Mouse (Mus musculus): ENCODE data around the gene Fbxl7. TPM values are rescaled to one million over a fixed set of nuclear protein-coding genes. Genes with fewer than 3 reads are reported as not detected.
"Not testable (repeated sequence)": the region's sequence is repeated elsewhere in the genome, so short reads cannot be mapped to it uniquely, and the experiment has no call there.

Fbxl7 gene
- polyA plus RNA-seq, 1 experiment from 2014 or later: 13.7 TPM

- no peaks in the 10 kb centered on the region for H3K4me1 ChIP-seq (replicated peaks; ENCODE audit: control insufficient read depth, insufficient read depth, low read length)
- peaks cover 3% of the 10 kb centered on the region; the same call in 1 of the 2 replicates for H3K36me3 ChIP-seq (ENCODE audit: control insufficient read depth, insufficient read depth, low read length)
- no peak overlapping the region for H3K4me3 ChIP-seq (ENCODE audit: low read length)
- H3K9me3 ChIP-seq (ENCODE audit: control insufficient read depth, low read length): no peaks in the 10 kb centered on the region
- H3K27ac ChIP-seq (ENCODE audit: low read length): no peak overlapping the region
- no peak overlapping the region for H3K4me2 ChIP-seq (ENCODE audit: low read depth, low read length)
- no peaks in the 10 kb centered on the region for H3K27me3 ChIP-seq (ENCODE audit: control insufficient read depth, insufficient read depth, low read depth, low read length)
- ATAC-seq (ENCODE audit: low read depth): no peak
- H3K9ac ChIP-seq (ENCODE audit: low read length): no peak overlapping the region
- 48% methylated on average over 6 of the region's 6 CpGs for WGBS
Measured at GRCm38 (mm10) chr15:26787148-26787547, 108.2 kb downstream of the Fbxl7 start.

- 91% methylated on average over 3 of the region's 3 CpGs for WGBS
- ATAC-seq (ENCODE audit: low read depth): no peak
- H3K27ac ChIP-seq (ENCODE audit: low read length): no peak overlapping the region
- 0 out of 2 replicates have a peak, but pooled peaks cover 2% of the 10 kb centered on the region for H3K4me1 ChIP-seq (replicated peaks; ENCODE audit: control insufficient read depth, insufficient read depth, low read length)
- H3K4me3 ChIP-seq (ENCODE audit: low read length): no peak overlapping the region
- H3K27me3 ChIP-seq (ENCODE audit: control insufficient read depth, insufficient read depth, low read depth, low read length): no peaks in the 10 kb centered on the region
- H3K9ac ChIP-seq (ENCODE audit: low read length): no peak overlapping the region
- H3K36me3 ChIP-seq (ENCODE audit: control insufficient read depth, insufficient read depth, low read length): no peaks in the 10 kb centered on the region
- no peaks in the 10 kb centered on the region for H3K9me3 ChIP-seq (ENCODE audit: control insufficient read depth, low read length)
- no peak overlapping the region for H3K4me2 ChIP-seq (ENCODE audit: low read depth, low read length)
Measured at GRCm38 (mm10) chr15:26780557-26780956, 114.8 kb downstream of the Fbxl7 start.

DNA sequence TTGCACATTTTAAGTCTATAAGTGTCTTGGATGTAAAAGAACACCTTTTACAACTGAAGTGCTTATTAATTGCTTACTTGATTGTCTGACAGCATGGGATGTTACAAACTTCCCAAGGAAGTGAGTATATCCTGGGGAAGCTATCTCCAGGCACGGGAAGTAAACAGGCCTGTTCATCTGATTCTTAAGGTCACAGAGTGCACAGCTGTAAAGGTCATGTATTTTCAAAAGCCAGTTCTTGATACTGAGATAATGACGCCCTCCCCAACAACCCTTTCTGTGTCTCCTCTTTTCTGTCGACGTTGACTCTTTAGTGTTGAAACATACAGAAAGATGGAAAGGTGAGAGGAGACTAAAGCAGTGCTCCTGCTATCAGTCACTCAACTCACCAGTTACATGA, 116.3 kb downstream of the Fbxl7 start:
- no peak for ATAC-seq (ENCODE audit: low read depth)
- 40% methylated on average over 4 of the region's 4 CpGs for WGBS
- H3K27me3 ChIP-seq (ENCODE audit: control insufficient read depth, insufficient read depth, low read depth, low read length): no peaks in the 10 kb centered on the region
- H3K9ac ChIP-seq (ENCODE audit: low read length): no peak overlapping the region
- H3K27ac ChIP-seq (ENCODE audit: low read length): no peak overlapping the region
- H3K4me2 ChIP-seq (ENCODE audit: low read depth, low read length): no peak overlapping the region
- H3K36me3 ChIP-seq (ENCODE audit: control insufficient read depth, insufficient read depth, low read length): no peaks in the 10 kb centered on the region
- 0 out of 2 replicates have a peak, but pooled peaks cover 2% of the 10 kb centered on the region for H3K4me1 ChIP-seq (replicated peaks; ENCODE audit: control insufficient read depth, insufficient read depth, low read length)
- H3K9me3 ChIP-seq (ENCODE audit: control insufficient read depth, low read length): no peaks in the 10 kb centered on the region
- H3K4me3 ChIP-seq (ENCODE audit: low read length): no peak overlapping the region

GRCm38 (mm10) chr15:26775720-26776119, 119.7 kb downstream of the Fbxl7 start:
- Histone ChIP-seq H3K36me3 (ENCODE audit: control insufficient read depth, insufficient read depth, low read length) (no peaks in the 10 kb centered on the region), H3K4me1 (replicated peaks; ENCODE audit: control insufficient read depth, insufficient read depth, low read length) (0 out of 2 replicates have a peak, but pooled peaks cover 2% of the 10 kb centered on the region), H3K27ac (ENCODE audit: low read length) (no peak overlapping the region), H3K4me2 (ENCODE audit: low read depth, low read length) (no peak overlapping the region), H3K9me3 (ENCODE audit: control insufficient read depth, low read length) (no peaks in the 10 kb centered on the region), H3K27me3 (ENCODE audit: control insufficient read depth, insufficient read depth, low read depth, low read length) (no peaks in the 10 kb centered on the region), H3K9ac (ENCODE audit: low read length) (no peak overlapping the region), H3K4me3 (ENCODE audit: low read length) (no peak overlapping the region)
- no peak for ATAC-seq (ENCODE audit: low read depth)

GRCm38 (mm10) chr15:26774895-26775294, 120.5 kb downstream of the Fbxl7 start:
- Histone ChIP-seq H3K9me3 (ENCODE audit: control insufficient read depth, low read length) (no peaks in the 10 kb centered on the region), H3K4me2 (ENCODE audit: low read depth, low read length) (no peak overlapping the region), H3K4me1 (replicated peaks; ENCODE audit: control insufficient read depth, insufficient read depth, low read length) (peaks cover 2% of the 10 kb centered on the region; the same call in 1 of the 2 replicates), H3K9ac (ENCODE audit: low read length) (no peak overlapping the region), H3K4me3 (ENCODE audit: low read length) (no peak overlapping the region), H3K27me3 (ENCODE audit: control insufficient read depth, insufficient read depth, low read depth, low read length) (no peaks in the 10 kb centered on the region), H3K27ac (ENCODE audit: low read length) (no peak overlapping the region), H3K36me3 (ENCODE audit: control insufficient read depth, insufficient read depth, low read length) (no peaks in the 10 kb centered on the region)
- WGBS: 91% methylated on average over 2 of the region's 2 CpGs
- no peak for ATAC-seq (ENCODE audit: low read depth)

DNA sequence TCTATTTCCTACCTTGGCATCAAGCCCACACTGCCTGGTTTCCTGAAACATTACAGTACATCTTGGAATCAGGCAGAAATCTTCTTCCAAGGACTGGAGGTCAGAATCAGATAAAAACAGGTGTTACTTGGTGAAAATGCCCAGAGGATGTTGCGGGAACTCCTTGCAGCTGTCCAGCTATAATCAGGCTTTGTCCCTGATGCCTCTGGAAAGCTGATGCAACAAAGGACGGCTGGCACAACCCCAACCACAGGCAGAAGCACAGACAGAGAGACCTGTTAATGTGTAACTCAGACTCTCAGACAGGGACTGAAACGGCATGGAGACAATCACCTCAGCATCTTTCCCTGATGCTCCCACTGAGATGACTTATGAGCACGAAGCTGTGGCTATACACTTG, 133.7 kb downstream of the Fbxl7 start:
- 49% methylated on average over 4 of the region's 4 CpGs for WGBS
- Histone ChIP-seq H3K27ac (ENCODE audit: low read length) (no peak overlapping the region), H3K4me3 (ENCODE audit: low read length) (no peak overlapping the region), H3K9me3 (ENCODE audit: control insufficient read depth, low read length) (no peaks in the 10 kb centered on the region), H3K36me3 (ENCODE audit: control insufficient read depth, insufficient read depth, low read length) (no peaks in the 10 kb centered on the region), H3K9ac (ENCODE audit: low read length) (no peak overlapping the region), H3K27me3 (ENCODE audit: control insufficient read depth, insufficient read depth, low read depth, low read length) (no peaks in the 10 kb centered on the region), H3K4me1 (replicated peaks; ENCODE audit: control insufficient read depth, insufficient read depth, low read length) (no peaks in the 10 kb centered on the region), H3K4me2 (ENCODE audit: low read depth, low read length) (no peak overlapping the region)
- no peak for ATAC-seq (ENCODE audit: low read depth)

GRCm38 (mm10) chr15:26748484-26748883, 146.9 kb downstream of the Fbxl7 start:
- H3K36me3 ChIP-seq (ENCODE audit: control insufficient read depth, insufficient read depth, low read length): no peaks in the 10 kb centered on the region
- no peaks in the 10 kb centered on the region for H3K27me3 ChIP-seq (ENCODE audit: control insufficient read depth, insufficient read depth, low read depth, low read length)
- H3K4me2 ChIP-seq (ENCODE audit: low read depth, low read length): no peak overlapping the region
- ATAC-seq (ENCODE audit: low read depth): no peak
- H3K9ac ChIP-seq (ENCODE audit: low read length): no peak overlapping the region
- no peaks in the 10 kb centered on the region for H3K4me1 ChIP-seq (replicated peaks; ENCODE audit: control insufficient read depth, insufficient read depth, low read length)
- WGBS: 95% methylated on average over 3 of the region's 3 CpGs
- H3K4me3 ChIP-seq (ENCODE audit: low read length): no peak overlapping the region
- H3K9me3 ChIP-seq (ENCODE audit: control insufficient read depth, low read length): no peaks in the 10 kb centered on the region
- H3K27ac ChIP-seq (ENCODE audit: low read length): no peak overlapping the region

DNA sequence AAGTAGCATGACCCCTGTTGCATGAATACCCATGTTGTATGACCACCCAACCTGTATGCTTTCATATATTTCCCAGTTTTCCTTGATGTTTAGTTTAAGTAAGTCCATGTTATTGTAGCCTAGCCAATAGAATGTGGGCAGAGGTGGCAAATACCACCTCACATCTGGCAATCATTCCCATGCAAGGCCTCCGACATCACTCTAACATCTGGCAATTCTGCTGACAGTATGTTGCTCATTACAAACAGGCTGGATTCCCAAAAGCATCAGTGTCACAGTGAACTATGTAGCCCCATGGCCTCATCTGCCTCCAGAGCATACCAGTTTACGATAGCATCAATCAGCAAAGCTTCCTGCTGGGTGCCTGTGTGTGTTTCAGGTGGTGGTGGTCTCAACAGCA, 163.0 kb downstream of the Fbxl7 start:
- no peak overlapping the region for H3K4me2 ChIP-seq (ENCODE audit: low read depth, low read length)
- WGBS: 64% methylated on average over 2 of the region's 2 CpGs
- H3K9me3 ChIP-seq (ENCODE audit: control insufficient read depth, low read length): no peaks in the 10 kb centered on the region
- H3K27ac ChIP-seq (ENCODE audit: low read length): no peak overlapping the region
- H3K27me3 ChIP-seq (ENCODE audit: control insufficient read depth, insufficient read depth, low read depth, low read length): no peaks in the 10 kb centered on the region
- H3K4me3 ChIP-seq (ENCODE audit: low read length): no peak overlapping the region
- H3K4me1 ChIP-seq (replicated peaks; ENCODE audit: control insufficient read depth, insufficient read depth, low read length): no peaks in the 10 kb centered on the region
- no peak overlapping the region for H3K9ac ChIP-seq (ENCODE audit: low read length)
- ATAC-seq (ENCODE audit: low read depth): no peak
- H3K36me3 ChIP-seq (ENCODE audit: control insufficient read depth, insufficient read depth, low read length): no peaks in the 10 kb centered on the region

- Histone ChIP-seq H3K4me3 (ENCODE audit: low read length) (no peak overlapping the region), H3K9ac (ENCODE audit: low read length) (no peak overlapping the region)
- 36% methylated on average over 2 of the region's 2 CpGs for WGBS
Measured at GRCm38 (mm10) chr15:26730760-26731159, 164.6 kb downstream of the Fbxl7 start.

GRCm38 (mm10) chr15:26729341-26729740, 166.0 kb downstream of the Fbxl7 start:
- not testable (repeated sequence) for H3K9ac ChIP-seq (ENCODE audit: low read length); H3K36me3 ChIP-seq (ENCODE audit: control insufficient read depth, insufficient read depth, low read length); ATAC-seq (ENCODE audit: low read depth); H3K4me1 ChIP-seq (replicated peaks; ENCODE audit: control insufficient read depth, insufficient read depth, low read length); H3K27me3 ChIP-seq (ENCODE audit: control insufficient read depth, insufficient read depth, low read depth, low read length); H3K27ac ChIP-seq (ENCODE audit: low read length); H3K4me2 ChIP-seq (ENCODE audit: low read depth, low read length); H3K9me3 ChIP-seq (ENCODE audit: control insufficient read depth, low read length); H3K4me3 ChIP-seq (ENCODE audit: low read length)
- 76% methylated on average over 4 of the region's 7 CpGs for WGBS

More at GRCm38 (mm10) chr15:26730760-26731159, 164.6 kb downstream of the Fbxl7 start:
- no peak overlapping the region for H3K27ac ChIP-seq (ENCODE audit: low read length)
- H3K36me3 ChIP-seq (ENCODE audit: control insufficient read depth, insufficient read depth, low read length): no peaks in the 10 kb centered on the region
- no peak overlapping the region for H3K4me2 ChIP-seq (ENCODE audit: low read depth, low read length)
- H3K27me3 ChIP-seq (ENCODE audit: control insufficient read depth, insufficient read depth, low read depth, low read length): no peaks in the 10 kb centered on the region
- H3K4me1 ChIP-seq (replicated peaks; ENCODE audit: control insufficient read depth, insufficient read depth, low read length): no peaks in the 10 kb centered on the region
- no peaks in the 10 kb centered on the region for H3K9me3 ChIP-seq (ENCODE audit: control insufficient read depth, low read length)
- ATAC-seq (ENCODE audit: low read depth): no peak
